Mouse (Mus musculus) liver, embryonic 16.5 days (tissue): ENCODE measurements around the gene Cym. TPM values are rescaled to one million over a fixed set of nuclear protein-coding genes. Genes with fewer than 3 reads are reported as not detected.

Experiments used
- ATAC-seq: fragments of 200-750 bp; cut with Nextera tagmentation; 2 replicates; pipeline ENCODE4 v1.8.0; 2017; ENCODE audit warnings: low read depth, mild to moderate bottlenecking, moderate number of reproducible peaks, moderate library complexity
- H3K27ac ChIP-seq: fragments of 300-500 bp; sonication (generic); 2 replicates; pipeline ENCODE4 v1.5.1; 2014; ENCODE audit warnings: mild to moderate bottlenecking, low read length
- H3K27me3 ChIP-seq: fragments of 300-500 bp; sonication (generic); 2 replicates; pipeline ENCODE4 v1.6.1; 2014; ENCODE audit warnings: low read depth, low read length, mixed read lengths; ENCODE audit not compliant: control insufficient read depth, insufficient read depth
- H3K36me3 ChIP-seq: fragments of 300-500 bp; sonication (generic); 2 replicates; pipeline ENCODE4 v1.6.1; 2014; ENCODE audit warnings: mild to moderate bottlenecking; ENCODE audit not compliant: control insufficient read depth, insufficient read depth
- H3K4me1 ChIP-seq: fragments of 300-500 bp; sonication (generic); 2 replicates; pipeline ENCODE4 v1.6.1; 2014; ENCODE audit warnings: low read depth, low read length, mixed read lengths; ENCODE audit not compliant: control insufficient read depth
- H3K4me2 ChIP-seq: fragments of 300-500 bp; sonication (generic); 2 replicates; pipeline ENCODE4 v1.6.1; 2014; ENCODE audit warnings: low read depth, low read length, mixed read lengths
- H3K4me3 ChIP-seq: fragments of 300-500 bp; sonication (generic); 2 replicates; pipeline ENCODE4 v1.5.1; 2014; ENCODE audit warnings: low read depth, mild to moderate bottlenecking, low read length
- H3K9ac ChIP-seq: fragments of 300-500 bp; sonication (generic); 2 replicates; pipeline ENCODE4 v1.6.1; 2014; ENCODE audit warnings: low read depth, low read length
- H3K9me3 ChIP-seq: fragments of 300-500 bp; sonication (generic); replicated peaks from 2 replicates; pipeline ENCODE4 v1.6.1; 2016; ENCODE audit warnings: low read length; ENCODE audit not compliant: control insufficient read depth
- WGBS: fragments of 180-500 bp; shearing (Covaris S2); extraction: QIAGEN DNeasy Blood & Tissue Kit; methylation state at CpG from one replicate; pipeline ENCODE4 v1.1.7; 2014; ENCODE audit not compliant: insufficient replicate concordance; 5-methylcytosine and 5-hydroxymethylcytosine counted together
- polyA plus RNA-seq: library from polyadenylated mRNA; unstranded; fragments of >200 nt; fragmentation: Nextera tagmentation; extraction: Ambion mirVana; gene quantifications from 2 replicates; pipeline ENCODE4 v1.2.1, GENCODE M21; 2015

Gene Cym
- polyA plus RNA-seq, 1 experiment from 2014 or later = 7.3 TPM

DNA sequence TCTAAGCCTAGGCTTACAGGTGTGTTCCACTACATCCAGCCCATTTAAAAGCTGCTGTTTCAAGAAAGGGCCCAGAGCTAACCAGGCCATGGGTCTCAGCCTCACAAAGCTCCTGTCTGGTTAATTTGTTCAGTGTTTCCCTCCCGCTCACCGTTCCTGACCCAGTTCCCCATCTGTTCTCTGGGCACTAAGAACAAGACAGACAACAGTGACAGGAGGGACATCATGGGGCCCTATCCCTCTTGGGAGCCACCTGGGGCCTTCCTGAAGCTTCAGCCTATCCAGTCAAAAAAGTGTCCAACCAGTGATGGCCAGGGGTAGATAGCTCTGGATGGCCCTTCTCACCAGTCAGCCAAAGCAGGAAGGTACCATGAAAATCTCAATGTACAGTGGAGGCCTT, 58.8 kb downstream of the Cym start:
- Histone ChIP-seq H3K36me3 (no peaks in the 10 kb centered on the region), H3K27ac (no peak overlapping the region), H3K4me1 (no peaks in the 10 kb centered on the region), H3K4me3 (no peak overlapping the region), H3K9ac (no peak overlapping the region), H3K9me3 (no peaks in the 10 kb centered on the region), H3K4me2 (no peak overlapping the region), H3K27me3 (peaks cover 4% of the 10 kb centered on the region; the same call in 1 of the 2 replicates)
- 64% methylated on average over 2 of the region's 2 CpGs for WGBS
- no peak for ATAC-seq

Other genes starting within 250 kb of the Cym start
- 0.68 and 1.1 TPM in 2 replicates for gene Kcna3, start 185.6 kb downstream of the Cym start, polyA plus RNA-seq
- 0.12 and 0.13 TPM in 2 replicates for gene Kcna2, start 120.6 kb downstream of the Cym start, polyA plus RNA-seq
- not detected in 2 replicates for gene Kcna10, start 38.7 kb downstream of the Cym start, polyA plus RNA-seq
- gene A630076J17Rik, start 8.9 kb upstream of the Cym start, polyA plus RNA-seq = not detected in 2 replicates
- gene Prok1, start 18.0 kb upstream of the Cym start, polyA plus RNA-seq = 0.05 and 0.06 TPM in 2 replicates
- 88.2 and 90.1 TPM in 2 replicates for gene Lamtor5, start 57.1 kb upstream of the Cym start, polyA plus RNA-seq
- 0.30 and 0.39 TPM in 2 replicates for gene Slc16a4, start 69.5 kb upstream of the Cym start, polyA plus RNA-seq
- gene Rbm15, start 111.9 kb upstream of the Cym start, polyA plus RNA-seq = 8.1 and 8.2 TPM in 2 replicates
- 0.02 TPM in 1 of 2 replicates, not detected in the other for gene Kcnc4, start 237.8 kb upstream of the Cym start, polyA plus RNA-seq